Mouse (Mus musculus): Measurements from ENCODE around the gene Polr3f. TPM values are rescaled to one million over a fixed set of nuclear protein-coding genes. Genes with fewer than 3 reads are reported as not detected.
A peak's percentile ranks its signal among the peaks of the same experiment; 100 is the strongest.

Polr3f gene
- polyA plus RNA-seq, 1 experiment from 2014 or later = 30.5 TPM

DNA sequence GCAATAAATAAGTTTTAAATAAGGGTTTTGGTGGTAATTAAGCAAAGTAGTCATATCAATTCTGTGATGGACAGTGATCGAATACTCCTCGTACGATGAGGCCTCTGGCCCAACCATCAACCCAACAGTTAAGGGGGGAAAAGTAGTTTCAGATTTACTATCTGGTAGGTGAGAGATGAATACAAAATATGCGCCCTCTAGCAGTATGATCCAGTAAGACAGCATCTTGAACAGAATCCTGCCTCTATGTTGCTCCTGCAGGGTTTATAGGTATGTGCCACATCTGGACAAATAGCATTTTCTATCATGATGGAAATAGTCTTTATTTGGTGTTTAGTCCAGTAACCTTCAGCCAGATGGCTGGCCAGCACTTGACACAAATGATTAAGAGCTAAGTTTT, 13.7 kb downstream of the Polr3f start:
- no peak overlapping the region for H3K4me3 ChIP-seq
- no peaks in the 10 kb centered on the region for H3K27me3 ChIP-seq
- ATAC-seq (replicated peaks) = no peak
- H3K27ac ChIP-seq (replicated peaks) = no peak overlapping the region
- H3K4me2 ChIP-seq (replicated peaks) = no peak overlapping the region
- no peaks in the 10 kb centered on the region for H3K9me3 ChIP-seq
- 85% methylated on average over 4 of the region's 4 CpGs for whole genome bisulfite sequencing
- H3K36me3 ChIP-seq = peaks cover 79% of the 10 kb centered on the region
- no peaks in the 10 kb centered on the region for H3K4me1 ChIP-seq
- no peak overlapping the region for H3K9ac ChIP-seq (replicated peaks)

DNA sequence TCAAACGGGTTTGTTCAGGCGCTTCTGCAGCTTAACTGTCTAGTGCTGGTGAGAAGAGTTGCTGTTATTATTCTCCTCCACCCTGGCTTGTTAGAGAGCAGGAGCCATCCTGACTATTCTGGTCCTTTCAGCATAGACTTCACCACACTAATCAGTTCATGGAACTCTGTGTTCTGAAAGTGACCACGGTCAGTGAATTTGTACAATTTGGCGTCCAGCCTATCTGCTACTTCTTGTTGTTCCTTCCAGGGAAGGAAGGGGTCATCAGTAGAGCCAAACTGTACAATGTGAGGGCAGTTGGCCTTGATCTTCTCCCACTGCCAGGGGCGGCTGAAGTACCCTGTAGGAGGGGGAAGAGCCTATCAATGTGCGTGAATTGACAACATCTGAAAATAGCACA, 16.2 kb downstream of the Polr3f start:
- WGBS = 94% methylated on average over 6 of the region's 6 CpGs
- H3K9ac ChIP-seq (replicated peaks) = no peak overlapping the region

DNA sequence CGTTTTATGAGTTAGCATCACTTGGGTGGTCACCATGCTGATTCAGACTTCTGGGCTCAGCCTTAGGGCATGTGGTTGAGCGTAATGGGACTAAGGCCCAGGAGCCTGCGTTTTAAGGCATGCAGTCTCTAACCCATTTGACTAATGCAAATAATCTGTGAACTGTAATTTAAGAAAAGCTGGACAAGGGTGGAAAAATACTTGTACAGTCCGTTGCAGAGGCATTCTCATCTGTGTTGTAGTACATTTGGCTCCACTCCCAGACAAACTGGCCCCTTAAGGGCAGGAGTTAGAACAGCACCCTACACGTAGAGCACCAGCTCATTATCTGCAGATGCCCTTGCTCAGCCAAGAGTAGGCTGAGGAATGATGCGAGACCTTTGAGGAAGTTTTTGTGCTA, 17.1 kb downstream of the Polr3f start:
- no peak overlapping the region for H3K4me2 ChIP-seq (replicated peaks)
- no peak overlapping the region for H3K4me3 ChIP-seq
- no peak for ATAC-seq (replicated peaks)
- 74% methylated on average over 6 of the region's 6 CpGs for WGBS
- H3K27me3 ChIP-seq = no peaks in the 10 kb centered on the region
- H3K27ac ChIP-seq (replicated peaks) = no peak overlapping the region
- no peak overlapping the region for H3K9ac ChIP-seq (replicated peaks)
- H3K9me3 ChIP-seq = no peaks in the 10 kb centered on the region
- H3K4me1 ChIP-seq = peaks cover 9% of the 10 kb centered on the region; the same call in 1 of the 2 replicates
- peaks cover 58% of the 10 kb centered on the region for H3K36me3 ChIP-seq

More for the DNA sequence above, 16.2 kb downstream of the Polr3f start:
- Histone ChIP-seq H3K27ac (replicated peaks) (no peak overlapping the region), H3K4me2 (replicated peaks) (no peak overlapping the region), H3K36me3 (peaks cover 67% of the 10 kb centered on the region), H3K4me3 (no peak overlapping the region), H3K9me3 (no peaks in the 10 kb centered on the region), H3K4me1 (no peaks in the 10 kb centered on the region), H3K27me3 (no peaks in the 10 kb centered on the region)
- no peak for ATAC-seq (replicated peaks)

DNA sequence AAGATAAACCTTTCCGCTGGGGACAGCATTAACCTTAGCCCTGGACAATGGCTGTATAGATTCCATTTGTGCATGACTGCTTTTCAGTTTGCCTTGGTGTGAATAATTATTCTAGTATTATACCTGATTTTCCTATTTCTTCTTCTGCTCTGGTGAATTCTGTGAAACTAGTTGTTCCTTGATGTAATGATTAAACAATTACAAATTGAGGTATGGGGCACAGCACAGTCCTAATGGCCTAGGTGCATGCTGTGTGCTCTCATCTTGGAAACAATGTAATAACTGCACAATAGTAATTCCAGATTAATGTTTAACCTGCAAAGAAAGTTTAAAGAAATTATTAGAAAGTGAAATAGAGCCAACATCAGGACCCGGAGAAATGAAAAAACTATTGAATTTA, 17.5 kb downstream of the Polr3f start:
- no peaks in the 10 kb centered on the region for H3K27me3 ChIP-seq
- WGBS = 93% methylated on average over 2 of the region's 2 CpGs
- H3K27ac ChIP-seq (replicated peaks) = no peak overlapping the region
- peaks cover 13% of the 10 kb centered on the region for H3K4me1 ChIP-seq
- peaks cover 54% of the 10 kb centered on the region for H3K36me3 ChIP-seq
- H3K4me2 ChIP-seq (replicated peaks) = no peak overlapping the region
- H3K4me3 ChIP-seq = no peak overlapping the region
- ATAC-seq (replicated peaks) = no peak
- H3K9me3 ChIP-seq = no peaks in the 10 kb centered on the region
- no peak overlapping the region for H3K9ac ChIP-seq (replicated peaks)

DNA sequence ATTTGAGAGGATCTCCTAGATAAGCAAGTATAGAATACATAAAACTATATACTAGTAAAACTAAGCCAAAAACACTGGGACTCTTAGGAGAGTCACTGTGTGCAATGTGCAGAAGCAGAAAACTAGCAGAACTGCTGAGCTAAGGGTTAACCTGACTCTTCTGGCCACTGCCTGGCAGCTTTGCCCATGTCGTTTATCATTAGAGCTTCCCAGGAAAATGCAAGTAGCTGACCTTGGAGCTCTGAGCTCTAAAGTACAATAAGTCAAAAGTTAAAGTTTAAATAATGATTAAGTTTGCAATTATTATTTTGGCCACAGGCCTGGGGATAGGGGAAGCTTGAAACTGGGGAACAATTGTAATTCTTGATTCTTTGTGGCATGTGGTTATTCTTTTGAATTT, 18.0 kb downstream of the Polr3f start:
- Histone ChIP-seq H3K4me2 (replicated peaks) (no peak overlapping the region), H3K27me3 (no peaks in the 10 kb centered on the region), H3K27ac (replicated peaks) (no peak overlapping the region), H3K36me3 (peaks cover 49% of the 10 kb centered on the region), H3K4me1 (peaks cover 15% of the 10 kb centered on the region), H3K4me3 (no peak overlapping the region), H3K9me3 (no peaks in the 10 kb centered on the region), H3K9ac (replicated peaks) (no peak overlapping the region)
- WGBS = 67% methylated on average over 1 of the region's 1 CpGs
- ATAC-seq (replicated peaks) = no peak

DNA sequence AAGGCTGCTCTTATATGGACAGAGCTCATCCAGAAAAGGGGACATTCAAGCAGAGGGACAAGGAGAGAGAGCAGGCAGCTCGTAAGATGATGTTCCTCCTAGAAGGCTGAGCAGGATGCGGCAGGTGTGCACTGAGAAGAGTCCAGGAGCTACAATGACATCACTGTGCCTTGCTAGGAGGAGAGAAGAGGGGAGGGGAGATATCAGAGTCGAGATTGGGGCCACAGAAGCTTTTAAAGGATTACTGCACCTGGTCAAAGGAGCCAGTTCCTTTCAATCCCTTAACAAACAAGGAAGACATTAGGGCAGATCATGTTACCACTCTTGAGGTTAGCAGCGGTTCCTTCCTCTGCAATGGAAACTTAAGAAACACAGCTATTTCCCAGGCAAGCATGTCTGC, 20.0 kb downstream of the Polr3f start:
- Histone ChIP-seq H3K4me2 (replicated peaks) (no peak overlapping the region), H3K27ac (replicated peaks) (no peak overlapping the region), H3K27me3 (no peaks in the 10 kb centered on the region), H3K4me3 (no peak overlapping the region), H3K9ac (replicated peaks) (no peak overlapping the region), H3K36me3 (peaks cover 36% of the 10 kb centered on the region), H3K9me3 (no peaks in the 10 kb centered on the region), H3K4me1 (peaks cover 15% of the 10 kb centered on the region)
- no peak for ATAC-seq (replicated peaks)
- WGBS = 75% methylated on average over 4 of the region's 4 CpGs

DNA sequence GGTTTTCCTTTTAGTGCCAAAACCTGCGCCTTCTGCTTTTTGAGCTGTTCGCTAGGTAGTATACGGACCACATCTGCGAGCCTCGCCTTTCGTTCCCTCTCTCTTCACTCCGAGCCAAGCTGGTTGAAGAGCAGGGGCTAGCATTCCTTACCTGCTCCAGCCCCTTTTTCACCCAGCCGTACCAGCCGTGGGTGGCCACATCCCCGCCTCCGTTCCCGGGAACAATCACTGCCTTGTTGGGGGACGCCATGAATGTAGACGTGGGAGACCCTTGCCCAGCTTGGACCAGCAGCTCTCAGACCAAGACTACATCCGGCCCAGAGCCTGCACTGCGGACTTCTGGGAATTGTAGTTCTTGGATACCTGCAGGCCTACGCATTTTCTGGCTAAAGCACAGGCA, 23.0 kb downstream of the Polr3f start, which contains the start of gene Rbbp9:
Rbbp9 (minus strand) TSS at position 341 of the 400 bp plus-strand sequence.
- H3K27me3 ChIP-seq = no peaks in the 10 kb centered on the region
- H3K4me2 ChIP-seq (replicated peaks) = peak within 1 kb of the TSS; percentile 48
- ATAC-seq (replicated peaks) = peak; percentile 98
- H3K27ac ChIP-seq (replicated peaks) = peak within 1 kb of the TSS; percentile 74
- no peaks in the 10 kb centered on the region for H3K9me3 ChIP-seq
- H3K36me3 ChIP-seq = peaks cover 14% of the 10 kb centered on the region; the same call in 1 of the 2 replicates
- under 1% methylated on average over 17 of the region's 17 CpGs for WGBS
- H3K4me3 ChIP-seq = peak within 1 kb of the TSS; percentile 69
- H3K9ac ChIP-seq (replicated peaks) = peak within 1 kb of the TSS; percentile 78
- H3K4me1 ChIP-seq = peaks cover 21% of the 10 kb centered on the region

DNA sequence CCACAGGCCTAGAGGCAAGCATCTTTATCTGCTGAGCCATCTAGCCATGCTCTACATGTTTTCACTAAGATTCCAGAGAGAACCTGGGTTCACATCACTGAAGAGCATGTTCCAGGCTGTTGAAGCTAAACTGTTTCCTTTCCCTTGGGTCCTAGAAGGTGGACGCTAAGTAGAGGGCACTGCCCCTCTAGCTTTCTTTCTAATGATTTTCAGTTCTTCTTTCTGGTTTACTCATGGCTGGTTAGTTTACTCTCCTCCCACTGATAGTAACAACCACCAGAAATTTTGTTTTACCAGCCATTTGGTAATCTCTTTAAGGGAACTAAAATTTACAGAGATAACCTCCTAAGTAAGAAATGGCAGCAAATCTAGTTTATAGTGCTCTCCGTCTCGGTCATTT, 26.4 kb downstream of the Polr3f start:
- ATAC-seq (replicated peaks) = no peak
- H3K36me3 ChIP-seq = no peaks in the 10 kb centered on the region
- no peak overlapping the region for H3K4me3 ChIP-seq
- H3K9me3 ChIP-seq = no peaks in the 10 kb centered on the region
- no peak overlapping the region for H3K9ac ChIP-seq (replicated peaks)
- 91% methylated on average over 3 of the region's 3 CpGs for WGBS
- H3K4me2 ChIP-seq (replicated peaks) = no peak overlapping the region
- peaks cover 32% of the 10 kb centered on the region for H3K4me1 ChIP-seq
- no peaks in the 10 kb centered on the region for H3K27me3 ChIP-seq
- H3K27ac ChIP-seq (replicated peaks) = no peak overlapping the region

DNA sequence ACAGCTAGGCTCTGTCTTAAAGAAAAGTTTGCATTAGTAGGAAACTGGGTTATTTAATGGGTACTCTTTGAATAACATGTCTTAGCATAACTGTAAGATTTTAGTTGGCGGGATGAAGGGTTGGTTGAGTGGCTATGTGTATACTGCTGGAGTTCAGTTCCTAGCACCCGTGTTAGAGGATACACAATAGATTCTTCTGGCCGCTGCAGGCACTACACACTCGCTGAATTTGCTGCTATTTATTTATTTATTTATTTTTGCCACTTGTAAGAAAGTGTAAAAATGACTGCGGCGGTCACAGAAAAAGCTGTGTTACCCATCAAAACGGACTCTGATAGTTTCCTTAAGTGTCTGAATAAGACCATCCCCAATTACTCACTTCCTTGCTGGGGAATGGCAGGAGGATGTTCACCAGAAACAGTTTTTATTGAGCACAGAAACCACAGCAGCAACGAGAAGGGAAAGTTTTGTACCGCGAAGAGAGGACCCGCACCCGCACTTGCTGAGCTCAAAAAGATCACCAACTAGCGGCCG, 27.8 kb downstream of the Polr3f start:
- ATAC-seq (replicated peaks) = no peak
- peaks cover 19% of the 10 kb centered on the region for H3K4me1 ChIP-seq
- H3K27ac ChIP-seq (replicated peaks) = peak overlapping the region; percentile 84
- H3K9ac ChIP-seq (replicated peaks) = peak overlapping the region; percentile 54
- H3K27me3 ChIP-seq = no peaks in the 10 kb centered on the region
- H3K36me3 ChIP-seq = peaks cover 8% of the 10 kb centered on the region
- peak overlapping the region; percentile 80 for H3K4me2 ChIP-seq (replicated peaks)
- H3K4me3 ChIP-seq = peak overlapping the region; percentile 79
- WGBS = 2% methylated on average over 14 of the region's 14 CpGs
- H3K9me3 ChIP-seq = no peaks in the 10 kb centered on the region

DNA sequence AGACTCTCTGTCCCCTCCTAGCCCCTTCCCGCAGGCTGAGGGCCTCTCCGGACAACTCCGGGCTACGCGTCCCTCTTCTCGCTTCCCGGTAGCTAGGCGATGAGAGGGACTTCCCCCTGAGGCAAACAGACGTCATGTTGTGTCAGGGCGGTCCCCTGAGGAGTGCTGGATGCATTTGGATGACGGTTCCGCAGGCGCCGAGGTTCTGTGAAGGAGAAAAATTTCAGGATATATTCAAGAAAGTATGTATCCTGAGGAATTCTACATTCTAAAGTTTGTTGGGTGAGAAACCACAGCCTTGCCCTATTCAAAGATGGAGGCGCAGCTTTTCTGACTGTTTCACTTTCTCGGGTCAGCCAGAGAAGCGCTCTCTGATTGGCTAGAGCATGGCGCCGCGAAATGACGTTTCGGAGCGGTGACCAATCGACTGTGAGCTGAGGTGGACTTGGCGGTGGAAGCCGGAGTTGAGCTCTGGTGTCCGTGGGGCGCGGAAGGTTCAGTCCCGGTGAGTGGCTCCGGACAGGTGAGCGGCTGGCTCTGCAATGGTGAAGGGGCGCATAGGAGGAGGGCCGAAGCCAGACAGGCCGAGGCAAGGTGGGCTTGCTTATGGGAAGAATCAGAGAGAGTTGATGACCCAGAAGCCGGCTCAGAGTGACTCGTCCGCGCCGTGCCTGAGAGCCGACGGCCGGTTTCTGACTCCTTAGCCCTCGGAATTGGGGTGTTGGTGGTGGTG, 28.5 kb downstream of the Polr3f start, which contains the start of gene Sec23b:
Sec23b (plus strand) TSS at position 410 of the 733 bp plus-strand sequence.
- H3K4me2 ChIP-seq (replicated peaks) = peak within 1 kb of the TSS; percentile 80
- peak within 1 kb of the TSS; percentile 84 for H3K27ac ChIP-seq (replicated peaks)
- no peaks in the 10 kb centered on the region for H3K9me3 ChIP-seq
- H3K4me1 ChIP-seq = peaks cover 19% of the 10 kb centered on the region
- WGBS = under 1% methylated on average over 44 of the region's 44 CpGs
- H3K9ac ChIP-seq (replicated peaks) = peak within 1 kb of the TSS; percentile 71
- ATAC-seq (replicated peaks) = peak; percentile 98
- H3K27me3 ChIP-seq = no peaks in the 10 kb centered on the region
- H3K4me3 ChIP-seq = peak within 1 kb of the TSS; percentile 79
- peaks cover 8% of the 10 kb centered on the region for H3K36me3 ChIP-seq

DNA sequence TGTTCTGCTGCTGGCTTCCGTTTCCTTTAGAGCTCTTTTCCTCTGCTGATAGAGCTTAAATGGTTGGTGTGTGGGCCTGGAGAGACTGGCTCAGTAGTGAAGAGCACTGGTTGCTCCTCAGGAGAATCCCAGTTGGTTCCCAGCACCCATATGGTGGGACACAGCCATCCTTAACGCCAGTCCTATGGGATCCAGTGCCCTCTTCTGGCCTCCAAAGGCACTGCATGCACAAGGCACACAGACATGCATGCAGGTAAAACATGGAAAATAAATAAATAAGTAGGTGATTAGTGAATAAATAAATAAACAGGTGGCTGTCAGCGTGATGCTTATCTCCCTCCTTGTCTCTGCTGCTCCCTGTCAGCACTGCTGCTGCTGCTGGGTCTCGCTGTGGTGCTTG, 61.2 kb downstream of the Polr3f start:
- H3K27ac ChIP-seq (replicated peaks) = no peak overlapping the region
- WGBS = 84% methylated on average over 4 of the region's 4 CpGs
- no peaks in the 10 kb centered on the region for H3K27me3 ChIP-seq
- no peak overlapping the region for H3K4me3 ChIP-seq
- no peaks in the 10 kb centered on the region for H3K9me3 ChIP-seq
- peaks cover 52% of the 10 kb centered on the region for H3K36me3 ChIP-seq
- peaks cover 3% of the 10 kb centered on the region for H3K4me1 ChIP-seq
- H3K4me2 ChIP-seq (replicated peaks) = no peak overlapping the region
- ATAC-seq (replicated peaks) = no peak
- H3K9ac ChIP-seq (replicated peaks) = no peak overlapping the region
